Mouse (Mus musculus): Measurements from ENCODE around the gene Mosmo. TPM values are rescaled to one million over a fixed set of nuclear protein-coding genes. Genes with fewer than 3 reads are reported as not detected.

The Mosmo gene
- polyA plus RNA-seq, 1 experiment from 2014 or later: 16.5 TPM

DNA sequence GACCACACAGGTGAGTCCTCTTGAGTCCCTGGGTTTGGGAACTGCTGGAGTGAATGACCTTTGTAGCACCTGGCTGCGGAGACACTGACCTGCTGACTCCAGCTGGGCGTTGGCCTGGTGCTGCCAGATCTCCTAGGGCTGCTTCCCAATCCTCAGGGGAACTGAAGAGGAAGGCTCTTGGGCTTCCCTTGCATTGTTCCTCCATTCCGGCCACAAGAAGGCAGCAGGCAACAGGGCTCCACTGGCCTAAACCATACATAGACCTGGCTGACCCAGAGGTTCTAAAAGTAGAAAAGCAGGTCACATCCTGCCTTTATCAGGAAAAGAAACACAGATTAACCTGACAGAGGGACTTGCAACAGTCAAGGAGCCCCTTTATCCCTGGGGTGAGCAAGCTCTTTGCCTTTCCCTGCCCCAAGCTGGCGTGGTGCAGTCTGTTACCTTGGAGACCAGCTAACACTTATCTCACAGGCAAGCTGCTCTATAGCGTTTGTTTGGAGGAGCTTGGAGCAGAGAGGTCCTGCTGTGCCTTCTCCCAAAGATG is 62.2 kb downstream of the Mosmo start:
- H3K4me1 ChIP-seq: peaks cover 29% of the 10 kb centered on the region
- 8% methylated on average over 5 of the region's 5 CpGs for WGBS
- peak; percentile 85 for ATAC-seq
- H3K27me3 ChIP-seq: no peaks in the 10 kb centered on the region
- H3K4me3 ChIP-seq: no peak overlapping the region
- H3K36me3 ChIP-seq (ENCODE audit: poor library complexity, severe bottlenecking): peaks cover 5% of the 10 kb centered on the region; the same call in 1 of the 2 replicates
- H3K4me2 ChIP-seq: peak overlapping the region; percentile 2; the same call in 1 of the 2 replicates
- H3K9ac ChIP-seq: no peak overlapping the region
- H3K9me3 ChIP-seq (replicated peaks): no peaks in the 10 kb centered on the region
- H3K27ac ChIP-seq: peak overlapping the region; percentile 25; the same call in 1 of the 2 replicates

DNA sequence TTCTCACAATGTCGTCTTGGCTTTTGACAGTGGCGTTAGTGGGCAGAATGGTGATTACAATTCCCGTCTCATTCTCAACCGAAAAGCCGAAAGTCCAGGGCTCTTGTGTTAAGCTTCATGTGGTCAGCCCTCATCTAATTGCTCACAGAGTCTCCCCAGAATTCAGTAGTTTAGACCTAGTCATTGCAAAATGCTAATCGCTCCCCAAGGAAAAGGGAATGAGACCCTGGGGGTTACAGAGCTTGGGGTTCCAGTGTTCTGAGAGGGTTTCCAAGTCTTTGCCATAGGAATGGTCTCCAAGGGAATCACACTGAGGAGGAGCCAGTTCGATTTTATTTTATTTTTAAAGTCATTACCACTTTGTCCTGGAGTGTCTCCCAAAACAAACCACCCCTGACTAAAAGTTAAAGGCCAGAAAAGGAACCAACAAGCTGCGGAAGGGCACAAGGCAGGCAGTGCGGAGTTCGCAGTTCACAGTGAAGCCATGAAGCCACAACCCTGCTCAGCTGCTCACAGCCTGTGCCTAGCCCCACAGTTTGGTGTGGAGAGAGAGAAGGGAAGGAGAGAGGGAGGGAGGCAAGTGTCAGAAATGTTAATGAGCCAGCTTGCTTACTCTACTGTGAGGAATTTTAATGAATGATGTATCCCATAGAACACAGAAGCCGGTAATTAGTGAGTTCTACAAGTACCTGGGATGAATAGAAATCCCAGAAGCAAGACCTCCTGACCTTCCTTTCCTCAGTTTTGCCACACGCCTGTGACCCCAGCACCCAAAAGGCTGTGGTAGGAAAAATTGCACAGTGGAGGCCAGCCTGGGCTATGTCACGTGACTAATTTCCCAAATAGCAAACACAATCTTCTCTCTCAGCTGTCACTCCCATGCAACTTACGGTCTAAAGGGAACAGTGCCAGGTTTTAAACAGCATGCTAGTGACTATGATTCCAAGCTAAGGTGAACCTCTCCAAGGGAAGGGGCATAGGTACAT is 66.2 kb downstream of the Mosmo start:
- H3K36me3 ChIP-seq (ENCODE audit: poor library complexity, severe bottlenecking): no peaks in the 10 kb centered on the region
- ATAC-seq: peak; percentile 67; the same call in 1 of the 2 replicates
- H3K9me3 ChIP-seq (replicated peaks): no peaks in the 10 kb centered on the region
- no peak overlapping the region for H3K9ac ChIP-seq
- H3K4me2 ChIP-seq: no peak overlapping the region
- no peaks in the 10 kb centered on the region for H3K27me3 ChIP-seq
- H3K4me3 ChIP-seq: no peak overlapping the region
- peaks cover 29% of the 10 kb centered on the region for H3K4me1 ChIP-seq
- H3K27ac ChIP-seq: no peak overlapping the region
- 52% methylated on average over 14 of the region's 14 CpGs for WGBS

DNA sequence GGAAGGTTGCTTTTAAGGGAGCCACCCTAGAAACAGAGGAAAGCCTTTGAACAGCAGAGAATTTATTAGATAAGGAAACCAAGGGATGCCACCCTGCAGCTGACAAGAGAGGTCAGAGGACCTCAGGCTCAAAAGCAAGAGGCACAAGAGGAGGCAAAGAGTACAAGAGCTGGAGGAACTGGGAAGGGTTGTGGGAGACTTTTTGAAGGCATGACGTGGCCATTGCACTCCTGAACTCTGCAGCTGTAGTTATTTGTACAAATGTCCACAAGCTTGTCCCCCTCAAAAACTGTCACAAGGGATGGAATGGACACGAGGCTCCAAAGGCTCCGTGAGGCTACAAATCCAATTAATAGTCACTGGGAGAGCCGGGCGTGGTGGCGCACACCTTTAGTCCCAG is 67.2 kb downstream of the Mosmo start:
- peaks cover 25% of the 10 kb centered on the region for H3K4me1 ChIP-seq
- no peak overlapping the region for H3K9ac ChIP-seq
- H3K27ac ChIP-seq: no peak overlapping the region
- H3K9me3 ChIP-seq (replicated peaks): no peaks in the 10 kb centered on the region
- 92% methylated on average over 6 of the region's 6 CpGs for WGBS
- H3K27me3 ChIP-seq: no peaks in the 10 kb centered on the region
- no peaks in the 10 kb centered on the region for H3K36me3 ChIP-seq (ENCODE audit: poor library complexity, severe bottlenecking)
- no peak overlapping the region for H3K4me2 ChIP-seq
- no peak overlapping the region for H3K4me3 ChIP-seq
- no peak for ATAC-seq

DNA sequence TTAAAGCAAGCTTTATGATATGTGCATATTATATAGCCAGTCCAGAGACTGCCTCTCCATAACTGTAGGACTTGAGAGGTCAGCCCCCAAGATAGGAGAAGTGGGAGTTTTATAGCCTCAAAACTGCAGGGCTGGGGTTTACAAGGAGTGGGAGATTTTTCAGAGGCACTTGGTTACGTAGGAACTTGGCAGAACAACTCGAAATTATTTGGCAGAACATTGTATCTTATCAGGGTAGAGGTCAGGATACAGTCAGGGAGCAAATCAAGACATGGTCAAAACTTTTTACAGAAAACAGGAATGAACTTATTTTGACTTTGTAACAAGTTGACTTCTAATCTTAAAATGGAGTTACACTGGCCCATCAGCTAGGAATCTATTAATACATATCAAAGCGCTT is 68.6 kb downstream of the Mosmo start:
- no peak overlapping the region for H3K9ac ChIP-seq
- H3K4me2 ChIP-seq: no peak overlapping the region
- H3K4me3 ChIP-seq: no peak overlapping the region
- no peaks in the 10 kb centered on the region for H3K9me3 ChIP-seq (replicated peaks)
- WGBS: 81% methylated on average over 3 of the region's 3 CpGs
- ATAC-seq: no peak
- H3K4me1 ChIP-seq: peaks cover 17% of the 10 kb centered on the region
- no peaks in the 10 kb centered on the region for H3K27me3 ChIP-seq
- H3K27ac ChIP-seq: no peak overlapping the region
- no peaks in the 10 kb centered on the region for H3K36me3 ChIP-seq (ENCODE audit: poor library complexity, severe bottlenecking)

DNA sequence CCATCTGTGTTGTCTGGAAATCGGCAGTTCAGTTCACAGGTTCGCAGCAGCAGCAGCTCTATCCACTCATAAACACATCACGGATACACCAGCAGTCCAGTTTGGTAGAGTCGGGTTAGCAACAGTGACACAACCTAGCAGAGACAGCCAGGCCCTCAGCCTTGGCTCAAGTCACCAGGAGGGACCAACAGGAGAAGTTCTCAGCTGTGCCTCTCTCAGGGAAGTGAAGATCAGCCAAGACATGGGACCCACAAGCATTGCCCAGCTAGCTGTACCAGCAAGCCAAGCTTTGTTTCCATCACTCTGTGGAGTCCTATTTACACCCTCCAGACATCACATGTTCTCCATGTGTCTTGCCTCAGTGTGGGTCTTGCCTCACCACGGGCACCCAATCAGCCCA is 69.4 kb downstream of the Mosmo start:
- Histone ChIP-seq H3K4me1 (peaks cover 17% of the 10 kb centered on the region), H3K9me3 (replicated peaks) (no peaks in the 10 kb centered on the region), H3K27ac (no peak overlapping the region), H3K4me3 (no peak overlapping the region), H3K4me2 (no peak overlapping the region), H3K9ac (no peak overlapping the region), H3K27me3 (no peaks in the 10 kb centered on the region), H3K36me3 (ENCODE audit: poor library complexity, severe bottlenecking) (no peaks in the 10 kb centered on the region)
- WGBS: 93% methylated on average over 5 of the region's 5 CpGs
- no peak for ATAC-seq

DNA sequence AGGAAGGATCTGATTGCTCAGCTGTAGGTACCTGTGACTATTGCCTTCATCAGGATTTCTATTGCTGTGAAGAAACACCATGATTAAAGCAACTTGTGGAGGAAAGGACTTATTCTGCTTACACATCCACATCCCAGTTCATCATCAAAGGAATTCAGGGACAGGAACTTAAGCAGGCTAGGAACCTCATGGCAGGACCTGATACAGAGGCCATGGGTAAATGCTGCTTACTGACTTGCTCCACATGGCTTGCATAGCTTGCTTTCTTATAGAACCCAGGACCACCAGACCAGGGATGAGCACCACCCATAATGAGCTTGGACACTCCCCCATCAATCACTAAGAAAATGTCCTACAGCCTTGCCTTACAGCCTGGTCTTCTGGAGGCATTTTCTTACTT is 71.1 kb downstream of the Mosmo start:
- Histone ChIP-seq H3K27me3 (no peaks in the 10 kb centered on the region), H3K36me3 (ENCODE audit: poor library complexity, severe bottlenecking) (no peaks in the 10 kb centered on the region), H3K4me1 (peaks cover 11% of the 10 kb centered on the region), H3K9ac (no peak overlapping the region), H3K27ac (no peak overlapping the region), H3K4me2 (no peak overlapping the region), H3K9me3 (replicated peaks) (no peaks in the 10 kb centered on the region), H3K4me3 (no peak overlapping the region)
- ATAC-seq: no peak

DNA sequence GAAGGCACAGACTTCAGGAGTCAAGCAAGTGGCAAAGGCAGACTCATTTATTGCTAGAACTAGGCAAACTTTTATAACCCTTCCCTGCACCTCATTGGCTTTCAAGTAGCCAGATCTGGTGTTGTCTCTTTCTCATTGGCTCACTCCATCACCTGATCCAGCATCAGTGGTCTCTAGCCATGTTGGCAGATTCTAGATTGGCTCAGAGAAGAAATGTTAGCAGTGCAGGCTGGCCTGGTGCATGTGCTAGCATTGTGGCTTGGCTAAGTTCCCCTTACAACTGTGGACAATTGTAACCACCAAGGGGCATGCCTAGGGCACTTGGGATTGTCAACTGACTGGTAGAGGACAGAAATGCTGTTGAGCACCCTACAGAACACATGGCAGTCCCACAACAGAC is 73.9 kb downstream of the Mosmo start:
- Histone ChIP-seq H3K4me3 (no peak overlapping the region), H3K4me2 (no peak overlapping the region), H3K27me3 (no peaks in the 10 kb centered on the region), H3K9ac (no peak overlapping the region), H3K27ac (no peak overlapping the region), H3K36me3 (ENCODE audit: poor library complexity, severe bottlenecking) (no peaks in the 10 kb centered on the region), H3K4me1 (no peaks in the 10 kb centered on the region), H3K9me3 (replicated peaks) (no peaks in the 10 kb centered on the region)
- no peak for ATAC-seq

DNA sequence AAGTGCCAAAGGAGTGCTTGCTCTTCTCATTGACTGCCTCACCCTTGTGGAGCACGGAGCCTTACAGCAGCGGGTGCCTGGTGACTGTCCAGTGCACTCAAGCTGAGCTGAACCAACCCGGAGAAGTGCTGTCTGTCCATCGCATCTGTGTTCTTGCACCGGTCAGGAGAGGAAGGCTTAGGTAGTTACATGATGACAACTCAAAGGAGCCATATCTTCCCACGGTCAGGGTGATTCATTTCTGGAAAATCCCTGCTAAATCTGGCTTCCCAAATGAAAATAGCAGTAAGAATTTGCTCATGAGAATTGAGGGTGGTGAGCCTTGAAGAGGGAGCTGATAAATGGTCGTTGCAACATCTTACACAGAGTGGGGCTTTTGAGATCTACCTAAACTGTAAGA is 74.5 kb downstream of the Mosmo start:
- no peak overlapping the region for H3K4me2 ChIP-seq
- no peak overlapping the region for H3K9ac ChIP-seq
- no peak overlapping the region for H3K27ac ChIP-seq
- ATAC-seq: no peak
- no peaks in the 10 kb centered on the region for H3K9me3 ChIP-seq (replicated peaks)
- H3K4me1 ChIP-seq: no peaks in the 10 kb centered on the region
- WGBS: 87% methylated on average over 7 of the region's 7 CpGs
- H3K27me3 ChIP-seq: no peaks in the 10 kb centered on the region
- no peaks in the 10 kb centered on the region for H3K36me3 ChIP-seq (ENCODE audit: poor library complexity, severe bottlenecking)
- H3K4me3 ChIP-seq: no peak overlapping the region

DNA sequence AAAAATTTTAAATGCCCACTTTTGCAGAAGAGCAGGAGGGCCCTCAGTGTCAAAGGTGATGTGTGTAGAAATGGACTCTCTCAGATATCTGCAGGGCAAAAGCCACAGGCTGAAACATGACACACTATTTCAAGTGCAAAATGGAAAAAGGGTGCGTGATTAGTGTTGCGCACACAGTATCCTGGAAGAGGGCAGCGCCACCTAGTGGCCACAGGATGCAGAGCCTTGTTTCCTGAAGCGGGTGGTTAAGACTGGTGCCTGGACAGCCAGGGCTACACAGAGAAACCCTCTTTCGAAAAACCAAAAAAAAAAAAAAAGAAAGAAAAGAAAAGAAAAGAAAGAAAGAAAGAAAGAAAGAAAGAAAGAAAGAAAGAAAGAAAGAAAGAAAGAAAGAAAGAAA is 77.3 kb downstream of the Mosmo start:
- ATAC-seq: peak; percentile 93
- no peak overlapping the region for H3K4me3 ChIP-seq
- 6% methylated on average over 5 of the region's 5 CpGs for WGBS
- H3K36me3 ChIP-seq (ENCODE audit: poor library complexity, severe bottlenecking): no peaks in the 10 kb centered on the region
- H3K9ac ChIP-seq: no peak overlapping the region
- no peaks in the 10 kb centered on the region for H3K4me1 ChIP-seq
- H3K9me3 ChIP-seq (replicated peaks): no peaks in the 10 kb centered on the region
- no peak overlapping the region for H3K4me2 ChIP-seq
- H3K27ac ChIP-seq: no peak overlapping the region
- H3K27me3 ChIP-seq: no peaks in the 10 kb centered on the region

DNA sequence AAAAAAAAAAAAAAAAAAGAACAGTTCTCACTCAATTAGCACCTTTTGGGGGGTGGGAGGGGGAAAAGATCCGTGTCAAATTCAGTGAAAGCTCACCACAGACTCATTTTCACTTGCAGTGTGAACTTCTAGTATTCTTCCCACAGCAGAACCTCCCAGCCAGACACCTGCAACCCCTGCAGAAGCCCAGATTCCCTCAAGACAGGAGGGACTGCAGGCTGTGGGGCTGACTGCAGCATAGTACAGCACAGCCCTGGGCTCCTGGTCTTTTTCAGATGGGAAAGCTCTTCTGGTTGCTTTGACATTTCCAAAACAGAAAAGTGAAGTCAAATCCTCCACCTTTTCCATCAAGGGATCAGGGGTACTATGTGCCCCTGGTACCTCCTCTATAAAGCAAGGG is 90.0 kb downstream of the Mosmo start:
- Histone ChIP-seq H3K4me1 (peaks cover 13% of the 10 kb centered on the region), H3K9ac (no peak overlapping the region), H3K9me3 (replicated peaks) (no peaks in the 10 kb centered on the region), H3K36me3 (ENCODE audit: poor library complexity, severe bottlenecking) (no peaks in the 10 kb centered on the region), H3K27me3 (no peaks in the 10 kb centered on the region), H3K27ac (no peak overlapping the region), H3K4me2 (no peak overlapping the region), H3K4me3 (no peak overlapping the region)
- ATAC-seq: peak; percentile 36; the same call in 1 of the 2 replicates
- 0% methylated on average over 1 of the region's 1 CpGs for WGBS

DNA sequence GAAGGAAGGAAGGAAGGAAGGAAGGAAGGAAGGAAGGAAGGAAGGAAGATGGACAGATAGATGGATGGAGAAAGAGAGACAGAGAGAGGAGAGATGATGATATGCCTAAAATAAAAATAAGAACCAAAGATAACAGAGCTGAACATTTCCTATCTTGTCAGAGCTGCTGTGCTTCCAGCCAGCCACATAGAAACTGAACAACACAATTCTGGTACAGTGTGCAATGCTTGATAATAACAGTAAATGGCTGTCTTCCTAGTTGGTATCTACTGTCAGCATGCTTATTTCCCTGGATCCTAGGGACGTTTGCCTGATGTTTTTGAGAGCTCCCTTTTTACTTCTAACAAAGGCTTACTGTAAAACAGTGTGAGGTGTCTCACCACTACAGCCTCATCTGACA is 94.0 kb downstream of the Mosmo start:
- H3K4me2 ChIP-seq: no peak overlapping the region
- no peak overlapping the region for H3K4me3 ChIP-seq
- no peak overlapping the region for H3K27ac ChIP-seq
- H3K9ac ChIP-seq: no peak overlapping the region
- ATAC-seq: no peak
- no peaks in the 10 kb centered on the region for H3K9me3 ChIP-seq (replicated peaks)
- no peaks in the 10 kb centered on the region for H3K36me3 ChIP-seq (ENCODE audit: poor library complexity, severe bottlenecking)
- WGBS: 58% methylated on average over 1 of the region's 1 CpGs
- no peaks in the 10 kb centered on the region for H3K27me3 ChIP-seq
- H3K4me1 ChIP-seq: peaks cover 13% of the 10 kb centered on the region

DNA sequence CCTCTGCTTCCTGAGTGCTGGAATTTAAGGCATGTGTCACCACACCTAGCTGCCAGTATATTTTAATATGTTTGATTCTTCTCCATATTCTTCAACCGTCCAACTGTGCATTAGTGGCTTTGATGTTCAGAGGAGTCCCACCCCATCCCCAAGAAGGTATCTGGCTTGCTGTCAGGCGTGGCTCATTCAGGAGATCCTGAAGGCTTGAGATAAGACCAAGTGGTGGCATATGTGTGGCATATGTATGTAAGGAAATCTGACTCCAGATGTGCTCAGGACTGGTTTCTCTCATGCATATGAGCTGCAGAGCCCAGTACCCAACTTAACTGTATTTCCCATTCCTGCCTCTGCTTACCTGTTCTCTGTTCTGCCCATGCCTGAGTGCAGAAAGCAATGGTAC is 100.6 kb downstream of the Mosmo start:
- ATAC-seq: no peak
- WGBS: 77% methylated on average over 2 of the region's 2 CpGs
- no peak overlapping the region for H3K9ac ChIP-seq
- no peak overlapping the region for H3K4me2 ChIP-seq
- no peaks in the 10 kb centered on the region for H3K27me3 ChIP-seq
- H3K27ac ChIP-seq: no peak overlapping the region
- H3K9me3 ChIP-seq (replicated peaks): no peaks in the 10 kb centered on the region
- H3K4me3 ChIP-seq: no peak overlapping the region
- H3K36me3 ChIP-seq (ENCODE audit: poor library complexity, severe bottlenecking): no peaks in the 10 kb centered on the region
- no peaks in the 10 kb centered on the region for H3K4me1 ChIP-seq
